Mouse (Mus musculus) MEL (cell line): ENCODE results near the gene Vps33a. TPM values are rescaled to one million over a fixed set of nuclear protein-coding genes. Genes with fewer than 3 reads are reported as not detected.

Experiments
- DNase-seq: peaks from one replicate; pipeline ENCODE4 v3.0.0; 2011; ENCODE audit warnings: low read depth, low spot score
- H3K27ac ChIP-seq: 2 replicates; pipeline ENCODE4 v1.5.1; 2012; ENCODE audit warnings: low read depth, mild to moderate bottlenecking, control low read depth, low read length, moderate library complexity; ENCODE audit not compliant: control insufficient read depth
- H3K27me3 ChIP-seq, 2 experiments: fragments of 150-350 bp in 1 of 2; sonication (generic) in 1 of 2; 2 replicates each; pipeline ENCODE4 v1.6.1; 2012; ENCODE audit warnings: low read length in 2 of 2, mild to moderate bottlenecking in 2 of 2, improper control_type of control experiment in 1 of 2, moderate library complexity in 1 of 2; ENCODE audit not compliant: insufficient read depth in 2 of 2, control insufficient read depth in 1 of 2
- H3K36me3 ChIP-seq, 2 experiments: 2 replicates each; pipeline ENCODE4 v1.6.1; 2012 to 2014; ENCODE audit warnings: low read length in 2 of 2, improper control_type of control experiment in 1 of 2, inconsistent platforms in 1 of 2, mild to moderate bottlenecking in 1 of 2; ENCODE audit not compliant: insufficient read depth in 2 of 2, control insufficient read depth in 1 of 2
- H3K4me1 ChIP-seq, 2 experiments: fragments of 150-350 bp in 1 of 2; sonication (generic) in 1 of 2; 2 replicates each; pipeline ENCODE4 v1.6.1; 2012; ENCODE audit warnings: low read length in 2 of 2, improper control_type of control experiment in 1 of 2, mild to moderate bottlenecking in 1 of 2; ENCODE audit not compliant: insufficient read depth in 2 of 2, control insufficient read depth in 1 of 2
- H3K4me3 ChIP-seq, 2 experiments: fragments of 150-350 bp in 1 of 2; sonication (generic) in 1 of 2; 2 replicates each; pipeline ENCODE4 v1.5.1; 2012; ENCODE audit warnings: low read depth in 2 of 2, low read length in 2 of 2, mild to moderate bottlenecking in 2 of 2, moderate library complexity in 2 of 2, control low read depth in 1 of 2, improper control_type of control experiment in 1 of 2; ENCODE audit not compliant: control insufficient read depth in 1 of 2, insufficient read depth in 1 of 2
- H3K79me2 ChIP-seq: 2 replicates; pipeline ENCODE4 v1.6.1; 2012; ENCODE audit warnings: mild to moderate bottlenecking, low read length, moderate library complexity; ENCODE audit not compliant: control insufficient read depth, poor library complexity, insufficient read depth
- H3K9ac ChIP-seq: 2 replicates; pipeline ENCODE4 v1.6.1; 2012; ENCODE audit warnings: low read depth, mild to moderate bottlenecking, control low read depth, low read length, moderate library complexity; ENCODE audit not compliant: control insufficient read depth, poor library complexity, severe bottlenecking
- H3K9me3 ChIP-seq: fragments of 150-350 bp; sonication (generic); replicated peaks from 2 replicates; pipeline ENCODE4 v1.6.1; 2012; ENCODE audit warnings: mild to moderate bottlenecking, low read length, improper control_type of control experiment, moderate library complexity; ENCODE audit not compliant: insufficient read depth
- CHD2 ChIP-seq: IDR thresholded peaks from 2 replicates; pipeline ENCODE4 v1.6.1; 2011; ENCODE audit warnings: low read length, improper control_type of control experiment
- ELF1 ChIP-seq: IDR thresholded peaks from 2 replicates; pipeline ENCODE4 v1.6.1; 2014; ENCODE audit warnings: low read depth, mild to moderate bottlenecking, inconsistent platforms, low read length, improper control_type of control experiment, moderate library complexity
- EP300 ChIP-seq, 2 experiments: IDR thresholded peaks; 2 replicates each; pipeline ENCODE4 v1.6.1; 2011; ENCODE audit warnings: improper control_type of control experiment in 2 of 2, low read length in 2 of 2, low read depth in 1 of 2, mild to moderate bottlenecking in 1 of 2
- ETS1 ChIP-seq: IDR thresholded peaks from 2 replicates; pipeline ENCODE4 v1.6.1; 2012; ENCODE audit warnings: low read depth, mild to moderate bottlenecking, inconsistent platforms, low read length, improper control_type of control experiment, moderate library complexity
- GABPA ChIP-seq: IDR thresholded peaks from 2 replicates; pipeline ENCODE4 v1.6.1; 2012; ENCODE audit warnings: low read depth, mild to moderate bottlenecking, inconsistent platforms, low read length, improper control_type of control experiment, moderate library complexity
- MAFK ChIP-seq: IDR thresholded peaks from 2 replicates; pipeline ENCODE4 v1.6.1; 2011; ENCODE audit warnings: low read depth, mild to moderate bottlenecking, low read length, improper control_type of control experiment, borderline replicate concordance
- MAZ ChIP-seq: IDR thresholded peaks from 2 replicates; pipeline ENCODE4 v1.6.1; 2012; ENCODE audit warnings: low read depth, mild to moderate bottlenecking, inconsistent platforms, low read length, improper control_type of control experiment
- MYB ChIP-seq: IDR thresholded peaks from 2 replicates; pipeline ENCODE4 v1.6.1; 2011; ENCODE audit warnings: mild to moderate bottlenecking, low read depth, low read length, improper control_type of control experiment
- MYC ChIP-seq: IDR thresholded peaks from 2 replicates; pipeline ENCODE4 v1.6.1; 2011; ENCODE audit warnings: low read depth, mild to moderate bottlenecking, low read length, improper control_type of control experiment, moderate library complexity
- NELFE ChIP-seq: IDR thresholded peaks from 2 replicates; pipeline ENCODE4 v1.6.1; 2011; ENCODE audit warnings: low read depth, low read length, improper control_type of control experiment
- POLR2A ChIP-seq, 2 experiments: IDR thresholded peaks; 2 replicates each; pipeline ENCODE4 v1.6.1; 2011 to 2012; ENCODE audit warnings: low read length in 2 of 2, mild to moderate bottlenecking in 2 of 2, control low read depth in 1 of 2, improper control_type of control experiment in 1 of 2, low read depth in 1 of 2, moderate library complexity in 1 of 2; ENCODE audit not compliant: control insufficient read depth in 1 of 2, insufficient read depth in 1 of 2, poor library complexity in 1 of 2
- TBP ChIP-seq: IDR thresholded peaks from 2 replicates; pipeline ENCODE4 v1.8.0; 2011; ENCODE audit warnings: low read depth, low read length, improper control_type of control experiment
- TCF12 ChIP-seq: IDR thresholded peaks from 2 replicates; pipeline ENCODE4 v1.6.1; 2014; ENCODE audit warnings: low read depth, mild to moderate bottlenecking, inconsistent platforms, low read length, improper control_type of control experiment, moderate library complexity
- UBTF ChIP-seq: IDR thresholded peaks from 2 replicates; pipeline ENCODE4 v1.6.1; 2012; ENCODE audit warnings: low read depth, mild to moderate bottlenecking, inconsistent platforms, low read length, improper control_type of control experiment, moderate library complexity, borderline replicate concordance; ENCODE audit not compliant: insufficient read depth
- USF2 ChIP-seq, 2 experiments: IDR thresholded peaks; 2 replicates each; pipeline ENCODE4 v1.6.1; 2011 to 2012; ENCODE audit warnings: improper control_type of control experiment in 2 of 2, low read length in 2 of 2, borderline replicate concordance in 1 of 2, inconsistent platforms in 1 of 2, low read depth in 1 of 2, mild to moderate bottlenecking in 1 of 2; ENCODE audit not compliant: insufficient read depth in 1 of 2
- ZMIZ1 ChIP-seq: IDR thresholded peaks from 2 replicates; pipeline ENCODE4 v1.6.1; 2012; ENCODE audit warnings: low read depth, mild to moderate bottlenecking, inconsistent platforms, low read length, improper control_type of control experiment, moderate library complexity
- polyA plus RNA-seq, 2 experiments: library from polyadenylated mRNA; stranded (reverse) in 1 of 2; unstranded in 1 of 2; fragments of >175 nt in 1 of 2; fragments of >200 nt in 1 of 2; gene quantifications; 2 replicates each; pipeline versions ENCODE4 v1.2.1 to v1.2.4; 2012; ENCODE audit warnings: low replicate concordance in 2 of 2, low read depth in 1 of 2; ENCODE audit not compliant: insufficient read length in 2 of 2, insufficient read depth in 1 of 2, missing spikeins in 1 of 2
- total RNA-seq: library from RNA; depleted of rRNA; stranded (reverse); fragments of 300-350 nt; gene quantifications from 2 replicates; pipeline ENCODE4 v1.2.3, GENCODE M21; 2012

Vps33a gene
- total and polyA plus RNA-seq, 3 experiments = 21.4 to 23.9 TPM; not detected in 1

- Histone ChIP-seq H3K27me3 (no peaks in the 10 kb centered on the region), H3K9me3 (no peaks in the 10 kb centered on the region), H3K27ac (no peak overlapping the region)
- TF ChIP-seq ELF1 = no peak
- no peak for TF ChIP-seq MYC
- TF ChIP-seq TCF12 = no peak
- TF ChIP-seq USF2 (IDR thresholded peaks at IDR 0.05; ENCODE audit: borderline replicate concordance in 1 of 2, insufficient read depth in 1 of 2, low read depth in 1 of 2, low read length in 2 of 2) = no peak
- TF ChIP-seq EP300 (IDR thresholded peaks at IDR 0.05; ENCODE audit: low read depth in 1 of 2, low read length in 2 of 2) = no peak
- TF ChIP-seq MYB = no peak
- no peak for TF ChIP-seq TBP
- no peak for TF ChIP-seq POLR2A (IDR thresholded peaks at IDR 0.05; ENCODE audit: control insufficient read depth in 1 of 2, insufficient read depth in 1 of 2, low read depth in 1 of 2, low read length in 2 of 2, poor library complexity in 1 of 2)
- TF ChIP-seq GABPA = no peak
- no peak for TF ChIP-seq ETS1
- TF ChIP-seq, all 39 proteins: peak for 0
- peaks cover 0 to 7% of the 10 kb centered on the region in 2 experiments; a peak in 2 of 4 replicates for H3K36me3 ChIP-seq
- no peaks in the 10 kb centered on the region for H3K79me2 ChIP-seq
- no peak overlapping the region for H3K4me3 ChIP-seq
- DNase-seq = no peak
- no peaks in the 10 kb centered on the region for H3K4me1 ChIP-seq
- H3K9ac ChIP-seq = no peak overlapping the region
These were observed 39.0 kb downstream of the Vps33a start for GRCm38 (mm10) chr5:123533801-123534200.

GRCm38 (mm10) chr5:123530056-123530455 is 42.8 kb downstream of the Vps33a start:
- Histone ChIP-seq H3K9ac (no peak overlapping the region), H3K27me3 (no peaks in the 10 kb centered on the region), H3K27ac (no peak overlapping the region), H3K4me1 (no peaks in the 10 kb centered on the region), H3K36me3 (peaks cover 0 to under 1% of the 10 kb centered on the region in 2 experiments; a peak in 1 of 4 replicates), H3K9me3 (no peaks in the 10 kb centered on the region), H3K4me3 (no peak overlapping the region), H3K79me2 (no peaks in the 10 kb centered on the region)
- TF ChIP-seq EP300 (IDR thresholded peaks at IDR 0.05; ENCODE audit: low read depth in 1 of 2, low read length in 2 of 2) (no peak), UBTF (no peak)
- no peak for DNase-seq

- peaks cover 0 to 4% of the 10 kb centered on the region in 2 experiments; a peak in 3 of 4 replicates for H3K36me3 ChIP-seq
These were observed 44.2 kb downstream of the Vps33a start for GRCm38 (mm10) chr5:123528641-123529040.

More at GRCm38 (mm10) chr5:123528641-123529040, 44.2 kb downstream of the Vps33a start:
- TF ChIP-seq MAZ (no peak), USF2 (IDR thresholded peaks at IDR 0.05; ENCODE audit: borderline replicate concordance in 1 of 2, insufficient read depth in 1 of 2, low read depth in 1 of 2, low read length in 2 of 2) (no peak), ZMIZ1 (no peak), GABPA (no peak), POLR2A (IDR thresholded peaks at IDR 0.05; ENCODE audit: control insufficient read depth in 1 of 2, insufficient read depth in 1 of 2, low read depth in 1 of 2, low read length in 2 of 2, poor library complexity in 1 of 2) (no peak), NELFE (no peak), UBTF (no peak), ELF1 (no peak), CHD2 (no peak), MAFK (no peak)
- Histone ChIP-seq H3K9ac (no peak overlapping the region), H3K9me3 (no peaks in the 10 kb centered on the region), H3K27ac (no peak overlapping the region), H3K4me1 (peaks cover 3 to 5% of the 10 kb centered on the region in 2 experiments; a peak in 3 of 4 replicates), H3K27me3 (no peaks in the 10 kb centered on the region), H3K4me3 (no peak overlapping the region), H3K79me2 (peaks cover 2% of the 10 kb centered on the region; the same call in 1 of the 2 replicates)
- no peak for DNase-seq
